Mouse (Mus musculus) stomach, embryonic 14.5 days (tissue): ENCODE measurements around the gene Hipk3. TPM values are rescaled to one million over a fixed set of nuclear protein-coding genes. Genes with fewer than 3 reads are reported as not detected.

Source experiments
- ATAC-seq: fragments of 200-750 bp; cut with Nextera tagmentation; 2 replicates; pipeline ENCODE4 v1.8.0; 2017; ENCODE audit warnings: low read depth, moderate TSS enrichment; ENCODE audit not compliant: insufficient number of reproducible peaks, insufficient read depth, low FRiP score
- H3K27ac ChIP-seq: fragments of 300-500 bp; sonication (generic); 2 replicates; pipeline ENCODE4 v1.5.1; 2014; ENCODE audit warnings: mild to moderate bottlenecking, low read length, moderate library complexity, mixed read lengths
- H3K27me3 ChIP-seq: fragments of 300-500 bp; sonication (generic); 2 replicates; pipeline ENCODE4 v1.6.1; 2014; ENCODE audit warnings: low read length, control low read depth, mixed read lengths; ENCODE audit not compliant: control insufficient read depth, insufficient read depth
- H3K36me3 ChIP-seq: fragments of 300-500 bp; sonication (generic); 2 replicates; pipeline ENCODE4 v1.6.1; 2014; ENCODE audit warnings: mild to moderate bottlenecking, control low read depth, low read length, moderate library complexity, mixed read lengths; ENCODE audit not compliant: control insufficient read depth, insufficient read depth
- H3K4me1 ChIP-seq: fragments of 300-500 bp; sonication (generic); 2 replicates; pipeline ENCODE4 v1.6.1; 2014; ENCODE audit warnings: low read length, control low read depth, mixed read lengths; ENCODE audit not compliant: control insufficient read depth, insufficient read depth
- H3K4me2 ChIP-seq: fragments of 300-500 bp; sonication (generic); replicated peaks from 2 replicates; pipeline ENCODE4 v1.6.1; 2014; ENCODE audit warnings: low read depth, low read length, control low read depth
- H3K4me3 ChIP-seq: fragments of 300-500 bp; sonication (generic); 2 replicates; pipeline ENCODE4 v1.5.1; 2014; ENCODE audit warnings: low read depth, low read length, control low read depth
- H3K9ac ChIP-seq: fragments of 300-500 bp; sonication (generic); replicated peaks from 2 replicates; pipeline ENCODE4 v1.6.1; 2014; ENCODE audit warnings: low read depth, mild to moderate bottlenecking, control low read depth, low read length, moderate library complexity, mixed read lengths
- H3K9me3 ChIP-seq: fragments of 300-500 bp; sonication (generic); 2 replicates; pipeline ENCODE4 v1.6.1; 2016; ENCODE audit warnings: low read depth, low read length, control low read depth; ENCODE audit not compliant: control insufficient read depth
- WGBS: fragments of 180-500 bp; shearing (Covaris S2); extraction: QIAGEN DNeasy Blood & Tissue Kit; methylation state at CpG from one replicate; pipeline ENCODE4 v1.1.7; 2014; 5-methylcytosine and 5-hydroxymethylcytosine counted together
- microRNA counts: library from miRNA; unstranded; fragments of <30 nt; microRNA quantifications from one replicate; lab custom pipeline; 2016
- microRNA-seq: library from miRNA; unstranded; fragments of <30 nt; microRNA quantifications from one replicate; pipeline ENCODE4, GENCODE M21; 2016
- polyA plus RNA-seq: library from polyadenylated mRNA; unstranded; fragments of >200 nt; fragmentation: Nextera tagmentation; extraction: Ambion mirVana; gene quantifications from 2 replicates; pipeline ENCODE4 v1.2.1, GENCODE M21; 2014

Gene Hipk3
- polyA plus RNA-seq, 1 experiment from 2014 or later, result 23.9 TPM

DNA sequence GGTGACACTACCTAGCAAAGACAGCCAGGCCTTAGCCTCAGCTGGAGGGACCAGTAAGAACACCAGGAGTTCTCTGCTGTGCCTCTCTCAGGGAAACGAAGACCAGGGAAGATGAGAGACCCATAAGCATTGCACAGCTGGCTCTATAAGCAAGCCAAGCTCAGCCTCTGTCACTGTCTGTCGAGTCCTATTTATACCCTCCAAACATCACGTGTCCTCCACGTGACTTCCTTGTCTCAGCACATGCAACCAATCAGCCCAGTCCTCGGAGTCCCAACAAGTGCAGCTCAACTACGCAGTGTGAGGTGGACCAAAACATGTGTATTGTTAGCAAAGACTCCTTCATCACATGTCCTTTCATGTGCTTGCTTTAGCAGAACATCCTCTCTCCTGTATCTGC lies 111.4 kb downstream of the Hipk3 start:
- Histone ChIP-seq H3K36me3 (no peaks in the 10 kb centered on the region), H3K4me3 (no peak overlapping the region), H3K9me3 (no peaks in the 10 kb centered on the region), H3K4me2 (no peak overlapping the region), H3K27ac (no peak overlapping the region), H3K9ac (no peak overlapping the region), H3K4me1 (no peaks in the 10 kb centered on the region), H3K27me3 (no peaks in the 10 kb centered on the region)
- ATAC-seq, result no peak
- WGBS, result 82% methylated on average over 6 of the region's 6 CpGs

DNA sequence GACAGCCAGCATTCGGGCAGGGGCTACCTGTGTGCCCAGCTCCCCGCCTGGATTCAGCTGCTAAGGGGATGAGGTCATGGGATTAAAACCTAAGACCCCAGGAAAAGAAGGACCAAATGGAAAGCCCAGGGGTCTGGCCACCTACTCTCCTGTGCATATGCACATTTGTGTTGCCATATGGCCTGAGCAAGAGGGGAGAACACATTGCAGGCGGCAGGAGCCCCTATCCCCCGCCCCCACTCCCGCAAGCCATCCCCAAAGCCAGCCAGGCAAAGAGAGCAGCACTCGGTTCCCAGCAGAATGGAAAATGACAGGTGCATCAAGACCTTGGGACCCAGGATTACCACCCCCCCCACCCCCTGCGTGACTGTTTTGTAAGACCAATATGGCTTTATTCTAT lies 114.9 kb downstream of the Hipk3 start:
- no peaks in the 10 kb centered on the region for H3K4me1 ChIP-seq
- 21% methylated on average over 7 of the region's 7 CpGs for WGBS
- H3K9ac ChIP-seq, result no peak overlapping the region
- H3K4me3 ChIP-seq, result no peak overlapping the region
- no peak for ATAC-seq
- H3K4me2 ChIP-seq, result no peak overlapping the region
- no peaks in the 10 kb centered on the region for H3K36me3 ChIP-seq
- no peaks in the 10 kb centered on the region for H3K9me3 ChIP-seq
- no peak overlapping the region for H3K27ac ChIP-seq
- no peaks in the 10 kb centered on the region for H3K27me3 ChIP-seq

DNA sequence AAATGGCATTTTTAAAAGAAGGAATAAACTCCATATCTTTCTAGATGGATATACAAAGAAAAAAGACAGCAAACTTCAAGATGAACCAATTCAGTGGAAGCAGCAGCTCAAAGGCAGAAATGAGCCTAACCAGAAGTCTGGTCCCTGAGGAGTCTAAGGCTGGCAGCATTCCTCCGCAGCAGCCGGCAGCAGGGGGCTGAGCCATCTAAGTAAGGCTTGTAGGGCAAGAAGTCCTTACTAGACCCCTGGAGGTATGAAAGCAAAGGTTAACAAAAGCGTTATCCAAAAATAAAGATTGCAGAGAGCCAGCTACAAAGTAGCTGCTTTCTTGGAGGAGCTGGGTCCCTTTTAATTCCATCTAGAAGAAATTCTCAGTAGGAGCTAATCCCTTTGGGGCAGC lies 115.5 kb downstream of the Hipk3 start:
- Histone ChIP-seq H3K27me3 (no peaks in the 10 kb centered on the region), H3K4me1 (no peaks in the 10 kb centered on the region), H3K36me3 (no peaks in the 10 kb centered on the region), H3K9ac (no peak overlapping the region), H3K4me3 (no peak overlapping the region), H3K4me2 (no peak overlapping the region), H3K9me3 (no peaks in the 10 kb centered on the region), H3K27ac (no peak overlapping the region)
- ATAC-seq, result no peak
- WGBS, result 20% methylated on average over 3 of the region's 3 CpGs

DNA sequence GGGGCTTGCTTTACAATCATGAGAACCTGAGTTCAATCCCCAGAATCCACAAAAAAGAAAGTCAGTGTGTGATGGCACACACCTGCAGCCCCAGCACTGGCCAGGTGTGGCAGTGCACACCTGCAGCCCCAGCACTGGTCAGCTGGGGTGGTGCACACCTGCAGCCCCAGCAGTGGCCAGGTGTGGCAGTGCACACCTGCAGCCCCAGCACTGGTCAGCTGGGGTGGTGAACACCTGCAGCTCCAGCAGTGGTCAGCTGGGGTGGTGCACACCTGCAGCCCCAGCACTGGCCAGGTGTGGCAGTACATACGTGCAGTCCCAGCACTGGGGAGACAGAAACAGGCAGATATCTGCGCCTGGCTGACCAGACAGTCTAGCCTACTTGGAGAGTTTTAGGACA lies 116.3 kb downstream of the Hipk3 start:
- ATAC-seq, result no peak; the same call in 1 of the 2 replicates
- WGBS, result 63% methylated on average over 2 of the region's 2 CpGs
- Histone ChIP-seq H3K4me1 (no peaks in the 10 kb centered on the region), H3K4me3 (no peak overlapping the region), H3K36me3 (no peaks in the 10 kb centered on the region), H3K27ac (no peak overlapping the region), H3K9ac (no peak overlapping the region), H3K9me3 (no peaks in the 10 kb centered on the region), H3K27me3 (no peaks in the 10 kb centered on the region), H3K4me2 (no peak overlapping the region)

MicroRNAs encoded within 50 kb of the gene (microRNA counts, 519-probe panel; counts per million panel counts)
- microRNA mmu-miR-1902 (lab: Ali Mortazavi, UCI), result not detected

Small RNA genes lying within 50 kb of the gene (microRNA-seq; reads per million reads assigned to microRNA genes)
- gene Mir1902, result not detected

Other genes with a start within 250 kb of the Hipk3 start
- gene D430041D05Rik, start 83.4 kb downstream of the Hipk3 start, polyA plus RNA-seq, result 0.17 and 0.22 TPM in 2 replicates
- 71.1 and 73.9 TPM in 2 replicates for gene Cstf3, start 96.1 kb upstream of the Hipk3 start, polyA plus RNA-seq
- gene Tcp11l1, start 217.7 kb upstream of the Hipk3 start, polyA plus RNA-seq, result 46.1 and 55.2 TPM in 2 replicates
- not detected in 2 replicates for gene Pin1rt1, start 221.9 kb upstream of the Hipk3 start, polyA plus RNA-seq
- 10.7 and 11.3 TPM in 2 replicates for gene Depdc7, start 248.4 kb upstream of the Hipk3 start, polyA plus RNA-seq